Mouse (Mus musculus) forebrain, embryonic 15.5 days (tissue): ENCODE measurements around the gene Mfap1a. TPM values are rescaled to one million over a fixed set of nuclear protein-coding genes. Genes with fewer than 3 reads are reported as not detected.

ENCODE experiments used
- ATAC-seq: fragments of 200-750 bp; cut with Nextera tagmentation; replicated peaks from 2 replicates; pipeline ENCODE4 v1.8.0; 2017; ENCODE audit warnings: mild to moderate bottlenecking, moderate TSS enrichment, moderate library complexity
- H3K27ac ChIP-seq: fragments of 300-500 bp; sonication (generic); replicated peaks from 2 replicates; pipeline ENCODE4 v1.5.1; 2015; ENCODE audit warnings: mild to moderate bottlenecking, inconsistent platforms
- H3K27me3 ChIP-seq: fragments of 300-500 bp; sonication (generic); 2 replicates; pipeline ENCODE4 v1.6.1; 2015; ENCODE audit warnings: inconsistent platforms
- H3K36me3 ChIP-seq: fragments of 300-500 bp; sonication (generic); 2 replicates; pipeline ENCODE4 v1.6.1; 2015; ENCODE audit warnings: mild to moderate bottlenecking, inconsistent platforms
- H3K4me1 ChIP-seq: fragments of 300-500 bp; sonication (generic); 2 replicates; pipeline ENCODE4 v1.6.1; 2015; ENCODE audit warnings: inconsistent platforms
- H3K4me2 ChIP-seq: fragments of 300-500 bp; sonication (generic); replicated peaks from 2 replicates; pipeline ENCODE4 v1.6.1; 2015; ENCODE audit warnings: mild to moderate bottlenecking, inconsistent platforms
- H3K4me3 ChIP-seq: fragments of 300-500 bp; sonication (generic); 2 replicates; pipeline ENCODE4 v1.5.1; 2015; ENCODE audit warnings: mild to moderate bottlenecking, inconsistent platforms
- H3K9ac ChIP-seq: fragments of 300-500 bp; sonication (generic); replicated peaks from 2 replicates; pipeline ENCODE4 v1.6.1; 2015; ENCODE audit warnings: mild to moderate bottlenecking, inconsistent platforms
- H3K9me3 ChIP-seq: fragments of 300-500 bp; sonication (generic); 2 replicates; pipeline ENCODE4 v1.6.1; 2016; ENCODE audit warnings: inconsistent platforms
- whole genome bisulfite sequencing: fragments of 180-500 bp; shearing (Covaris S2); methylation state at CpG from one replicate; pipeline ENCODE4 v1.1.7; 2015; ENCODE audit warnings: mixed read lengths; 5-methylcytosine and 5-hydroxymethylcytosine counted together
- microRNA-seq: library from miRNA; unstranded; fragments of <30 nt; microRNA quantifications from one replicate; pipeline ENCODE4, GENCODE M21; 2016
- polyA plus RNA-seq: library from polyadenylated mRNA; unstranded; fragments of >200 nt; fragmentation: Nextera tagmentation; extraction: Ambion mirVana; gene quantifications from 2 replicates; pipeline ENCODE4 v1.2.1, GENCODE M21; 2015

Gene Mfap1a
- polyA plus RNA-seq, 1 experiment from 2014 or later = 32.5 TPM

GRCm38 (mm10) chr2:121447006-121447405 is 59.5 kb downstream of the Mfap1a start:
- peaks cover 8% of the 10 kb centered on the region for H3K36me3 ChIP-seq
- no peak overlapping the region for H3K9ac ChIP-seq
- peaks cover 36% of the 10 kb centered on the region for H3K4me1 ChIP-seq
- H3K27ac ChIP-seq = no peak overlapping the region
- peaks cover 9% of the 10 kb centered on the region; the same call in 1 of the 2 replicates for H3K27me3 ChIP-seq
- ATAC-seq = no peak
- no peak overlapping the region for H3K4me2 ChIP-seq
- WGBS = 92% methylated on average over 3 of the region's 3 CpGs
- no peaks in the 10 kb centered on the region for H3K9me3 ChIP-seq
- no peak overlapping the region for H3K4me3 ChIP-seq

GRCm38 (mm10) chr2:121446506-121446905 is 60.0 kb downstream of the Mfap1a start:
- Histone ChIP-seq H3K9ac (no peak overlapping the region), H3K27ac (no peak overlapping the region), H3K4me1 (peaks cover 36% of the 10 kb centered on the region), H3K9me3 (no peaks in the 10 kb centered on the region), H3K4me3 (no peak overlapping the region), H3K27me3 (peaks cover 11% of the 10 kb centered on the region; the same call in 1 of the 2 replicates), H3K4me2 (no peak overlapping the region), H3K36me3 (peaks cover 6% of the 10 kb centered on the region)
- ATAC-seq = no peak
- 83% methylated on average over 4 of the region's 4 CpGs for WGBS

GRCm38 (mm10) chr2:121445117-121445516 is 61.3 kb downstream of the Mfap1a start:
- WGBS = 83% methylated on average over 3 of the region's 3 CpGs
- Histone ChIP-seq H3K4me1 (peaks cover 24% of the 10 kb centered on the region), H3K9me3 (no peaks in the 10 kb centered on the region), H3K4me2 (no peak overlapping the region), H3K36me3 (0 out of 2 replicates have a peak, but pooled peaks cover under 1% of the 10 kb centered on the region), H3K9ac (no peak overlapping the region), H3K27ac (no peak overlapping the region), H3K27me3 (peaks cover 11% of the 10 kb centered on the region; the same call in 1 of the 2 replicates), H3K4me3 (no peak overlapping the region)
- ATAC-seq = no peak

- Histone ChIP-seq H3K4me3 (peak within 1 kb of the TSS; percentile 30), H3K4me1 (peaks cover 22% of the 10 kb centered on the region), H3K4me2 (peak within 1 kb of the TSS; percentile 50; the same call in 1 of the 2 replicates), H3K27ac (no peak within 1 kb of the TSS), H3K27me3 (peaks cover 11% of the 10 kb centered on the region; the same call in 1 of the 2 replicates), H3K9me3 (no peaks in the 10 kb centered on the region), H3K36me3 (peaks cover 10% of the 10 kb centered on the region), H3K9ac (no peak within 1 kb of the TSS)
- no peak for ATAC-seq
- 86% methylated on average over 1 of the region's 1 CpGs for WGBS
Measured at GRCm38 (mm10) chr2:121444178-121444577, 62.3 kb downstream of the Mfap1a start, which contains the start of gene Ell3. Gene Ell3, minus strand, starts transcription at chr2:121444278.

GRCm38 (mm10) chr2:121443068-121443349 is 63.5 kb downstream of the Mfap1a start:
- peaks cover 11% of the 10 kb centered on the region; the same call in 1 of the 2 replicates for H3K27me3 ChIP-seq
- 11% methylated on average over 8 of the region's 8 CpGs for WGBS
- peaks cover 15% of the 10 kb centered on the region for H3K4me1 ChIP-seq
- ATAC-seq = no peak
- H3K4me2 ChIP-seq = peak overlapping the region; percentile 50
- peaks cover 22% of the 10 kb centered on the region for H3K36me3 ChIP-seq
- H3K9me3 ChIP-seq = no peaks in the 10 kb centered on the region
- peak overlapping the region; percentile 30 for H3K4me3 ChIP-seq
- no peak overlapping the region for H3K27ac ChIP-seq
- peak overlapping the region; percentile 28; the same call in 1 of the 2 replicates for H3K9ac ChIP-seq

- ATAC-seq = peak; percentile 53; the same call in 1 of the 2 replicates
- peak overlapping the region; percentile 28; the same call in 1 of the 2 replicates for H3K9ac ChIP-seq
- peaks cover 11% of the 10 kb centered on the region; the same call in 1 of the 2 replicates for H3K27me3 ChIP-seq
- H3K36me3 ChIP-seq = peaks cover 27% of the 10 kb centered on the region
- no peak overlapping the region for H3K27ac ChIP-seq
- peak overlapping the region; percentile 30 for H3K4me3 ChIP-seq
- H3K4me1 ChIP-seq = peaks cover 15% of the 10 kb centered on the region
- 3% methylated on average over 30 of the region's 30 CpGs for WGBS
- peak overlapping the region; percentile 50 for H3K4me2 ChIP-seq
- H3K9me3 ChIP-seq = no peaks in the 10 kb centered on the region
Measured at GRCm38 (mm10) chr2:121442259-121443067, 64.0 kb downstream of the Mfap1a start.

Small RNA genes lying within 50 kb of the gene (microRNA-seq; reads per million reads assigned to microRNA genes)
- gene Gm22953 = not detected

Other genes starting within 250 kb of the Mfap1a start
- gene Trp53bp1, start 235.3 kb downstream of the Mfap1a start, polyA plus RNA-seq = 186 and 197 TPM in 2 replicates
- 9.4 and 13.9 TPM in 2 replicates for gene Map1a, start 217.1 kb downstream of the Mfap1a start, polyA plus RNA-seq
- gene Ppip5k1, start 151.3 kb downstream of the Mfap1a start, polyA plus RNA-seq = 13.8 and 16.6 TPM in 2 replicates
- 23.8 and 25.1 TPM in 2 replicates for gene Ckmt1, start 149.0 kb downstream of the Mfap1a start, polyA plus RNA-seq
- gene Strc, start 119.5 kb downstream of the Mfap1a start, polyA plus RNA-seq = 0.03 TPM in 1 of 2 replicates, not detected in the other
- 311 and 322 TPM in 2 replicates for gene Pdia3, start 92.9 kb downstream of the Mfap1a start, polyA plus RNA-seq
- gene Catsper2, start 92.9 kb downstream of the Mfap1a start, polyA plus RNA-seq = 3.8 and 4.2 TPM in 2 replicates
- 1.8 and 1.9 TPM in 2 replicates for gene Ell3, start 62.4 kb downstream of the Mfap1a start, polyA plus RNA-seq
- gene Serf2, start 57.5 kb downstream of the Mfap1a start, polyA plus RNA-seq = 330 and 368 TPM in 2 replicates
- 112 TPM in 2 replicates for gene Hypk, start 53.4 kb downstream of the Mfap1a start, polyA plus RNA-seq
- 1.3 and 1.6 TPM in 2 replicates for gene Serinc4, start 49.9 kb downstream of the Mfap1a start, polyA plus RNA-seq
- gene Mfap1b, start 32.6 kb downstream of the Mfap1a start, polyA plus RNA-seq = 69.9 and 73.1 TPM in 2 replicates
- gene Wdr76, start 58 bp upstream of the Mfap1a start, polyA plus RNA-seq = 7.2 and 8.2 TPM in 2 replicates